23 mouse cellular contexts compared by ENCODE assay signal in the genomic region with DNA sequence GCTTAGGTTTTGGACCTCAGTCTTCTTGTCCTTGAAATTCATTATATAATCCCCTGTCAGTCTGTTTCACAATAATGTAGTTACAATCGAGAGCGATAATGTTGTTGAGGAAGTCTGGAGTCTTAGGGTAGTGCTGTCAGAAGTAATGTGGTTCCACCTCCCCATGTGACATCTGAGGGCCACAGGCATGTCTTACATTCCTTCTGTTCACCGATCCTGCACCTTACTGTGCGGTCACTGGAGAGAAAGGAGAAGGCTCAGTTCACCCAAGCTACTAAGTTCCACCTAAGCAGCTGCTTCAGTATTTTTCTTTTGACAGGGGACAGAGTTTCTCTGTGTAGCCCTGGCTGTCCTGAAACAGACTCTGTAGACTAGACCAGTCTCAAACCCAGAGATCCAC. TPM values are rescaled to one million over a fixed set of nuclear protein-coding genes. Genes with fewer than 3 reads are reported as not detected.
DNase-seq lines count a peak whose midpoint lies in the region; ATAC-seq and TF ChIP-seq lines count a peak whose summit lies in the region.
"Had no signal": no experiment of that assay in that cellular context is flagged by ENCODE, and none has a peak within 500 bp of the region (broad histone marks: within the 10 kb centered on the region; RNA-seq: fewer than 3 reads in every experiment).

No protein-coding gene starts in this region.

- no peaks in the 10 kb centered on the region for H3K36me3 ChIP-seq in kidney, postnatal 0 days (ENCODE audit: insufficient read depth, low read length)
- H3K36me3 ChIP-seq in forebrain, embryonic 10.5 days (replicated peaks): no peaks in the 10 kb centered on the region
- H3K36me3 ChIP-seq in heart, adult 2 months (ENCODE audit: control insufficient read depth, insufficient read depth, low read length): no peaks in the 10 kb centered on the region
- H3K36me3 ChIP-seq: embryonic facial prominence, embryonic 15.5 days; forebrain, embryonic 15.5 days; heart, embryonic 12.5 days; hindbrain, embryonic 15.5 days had no signal

- TF ChIP-seq POLR2A in heart, adult 2 months (IDR thresholded peaks at IDR 0.05; ENCODE audit: insufficient read depth, low read depth, low read length): no peak

- no peak for TF ChIP-seq CTCF in kidney, postnatal 0 days (IDR thresholded peaks at IDR 0.05; ENCODE audit: low read depth)
- no peak for TF ChIP-seq CTCF in heart, adult 2 months (IDR thresholded peaks at IDR 0.05)

- no peak overlapping the region for H3K4me2 ChIP-seq in kidney, postnatal 0 days (ENCODE audit: low read length)
- H3K4me2 ChIP-seq: embryonic facial prominence, embryonic 15.5 days; forebrain, embryonic 15.5 days; heart, embryonic 12.5 days; hindbrain, embryonic 15.5 days had no signal

- no peak overlapping the region for H3K4me3 ChIP-seq in kidney, postnatal 0 days (replicated peaks; ENCODE audit: low read depth, low read length)
- no peak overlapping the region for H3K4me3 ChIP-seq in forebrain, embryonic 10.5 days
- H3K4me3 ChIP-seq in heart, adult 2 months: no peak overlapping the region
- H3K4me3 ChIP-seq: embryonic facial prominence, embryonic 15.5 days; erythroblast, embryonic 14.5 days; forebrain, embryonic 15.5 days; heart, embryonic 12.5 days; hindbrain, embryonic 15.5 days had no signal

- no peaks in the 10 kb centered on the region for H3K27me3 ChIP-seq in kidney, postnatal 0 days (ENCODE audit: insufficient read depth, low read length)
- no peaks in the 10 kb centered on the region for H3K27me3 ChIP-seq in forebrain, embryonic 10.5 days (ENCODE audit: poor library complexity, severe bottlenecking)
- no peaks in the 10 kb centered on the region for H3K27me3 ChIP-seq in heart, adult 2 months (ENCODE audit: control insufficient read depth, insufficient read depth, low read length)
- H3K27me3 ChIP-seq: CH12.LX; embryonic facial prominence, embryonic 15.5 days; forebrain, embryonic 15.5 days; heart, embryonic 12.5 days; hindbrain, embryonic 15.5 days had no signal

- no peaks in the 10 kb centered on the region for H3K9me3 ChIP-seq in kidney, postnatal 0 days (replicated peaks; ENCODE audit: low read length)
- H3K9me3 ChIP-seq in forebrain, embryonic 10.5 days: no peaks in the 10 kb centered on the region
- H3K9me3 ChIP-seq: embryonic facial prominence, embryonic 15.5 days; forebrain, embryonic 15.5 days; heart, embryonic 12.5 days; hindbrain, embryonic 15.5 days had no signal

- WGBS in kidney, postnatal 0 days: 58% methylated on average over 4 of the region's 4 CpGs
- 94% methylated on average over 4 of the region's 4 CpGs for WGBS in forebrain, embryonic 10.5 days
- 78% methylated on average over 4 of the region's 4 CpGs for WGBS in heart, adult 2 months

- no peaks in the 10 kb centered on the region for H3K79me2 ChIP-seq in heart, adult 2 months (replicated peaks; ENCODE audit: control insufficient read depth, insufficient read depth, low read length)

- ATAC-seq in kidney, postnatal 0 days (replicated peaks; ENCODE audit: low FRiP score, low read depth): peak; percentile 87; the same call in 1 of the 2 replicates
- ATAC-seq: forebrain, embryonic 15.5 days had no signal

- no peak overlapping the region for H3K27ac ChIP-seq in kidney, postnatal 0 days
- H3K27ac ChIP-seq in forebrain, embryonic 10.5 days: no peak overlapping the region
- H3K27ac ChIP-seq in heart, adult 2 months: no peak overlapping the region
- H3K27ac ChIP-seq: embryonic facial prominence, embryonic 15.5 days; forebrain, embryonic 15.5 days; hindbrain, embryonic 15.5 days had no signal

- TF ChIP-seq EP300 in heart, adult 2 months (IDR thresholded peaks at IDR 0.05; ENCODE audit: insufficient read depth, low read depth, low read length): no peak

- intact Hi-C loops in heart, adult 2 months (cut with DNase I): no loop called here

- H3K9ac ChIP-seq in kidney, postnatal 0 days (ENCODE audit: low read depth, low read length): no peak overlapping the region
- H3K9ac ChIP-seq in heart, adult 2 months (ENCODE audit: low read depth, low read length): no peak overlapping the region
- H3K9ac ChIP-seq: embryonic facial prominence, embryonic 15.5 days; forebrain, embryonic 15.5 days; heart, embryonic 12.5 days; hindbrain, embryonic 15.5 days had no signal

- no peaks in the 10 kb centered on the region for H3K4me1 ChIP-seq in kidney, postnatal 0 days (replicated peaks; ENCODE audit: insufficient read depth, low read length)
- no peaks in the 10 kb centered on the region for H3K4me1 ChIP-seq in forebrain, embryonic 10.5 days
- no peaks in the 10 kb centered on the region for H3K4me1 ChIP-seq in heart, adult 2 months (ENCODE audit: control insufficient read depth, insufficient read depth, low read length)
- H3K4me1 ChIP-seq: embryonic facial prominence, embryonic 15.5 days; heart, embryonic 12.5 days; hindbrain, embryonic 15.5 days had no signal

- peak; percentile 4 for DNase-seq in kidney, adult 18-20 months
- peak; percentile 27 for DNase-seq in kidney, adult 9 months
- DNase-seq in kidney, postnatal 0 days (ENCODE audit: low spot score): peak; percentile 34
- DNase-seq in kidney, postnatal 4 days: peak; percentile 2 to 26
- DNase-seq in layer of hippocampus, adult 9-11 months: no peak
- no peak for DNase-seq in forebrain, embryonic 10.5 days (ENCODE audit: extremely low spot score, low spot score)
- DNase-seq in heart, adult 2 months: no peak
- DNase-seq: adrenal gland, adult 8-10 months; adrenal gland, postnatal 36 days; cerebellum, adult 11 months; cerebellum, adult 8-10 months; cerebellum, postnatal 14 days; embryo, embryonic 11 days; heart, postnatal 36 days had no signal

RNA-seq across cellular contexts. Expression of a gene that starts 13.9 kb away (rescaled TPM):
- 4.5 and 4.9 TPM in 2 replicates for polyA plus RNA-seq in kidney, postnatal 0 days (2015; fragmentation: Nextera tagmentation; extraction: Ambion mirVana)
- polyA plus RNA-seq in forebrain, embryonic 10.5 days (2016; fragmentation: Nextera tagmentation; extraction: Ambion mirVana): 6.2 and 6.5 TPM in 2 replicates
- not detected for total RNA-seq in heart, adult 2 months (2021)
- polyA plus RNA-seq in heart, adult 2 months (2012; rRNA removed): 0.12 and 0.16 TPM in 2 replicates
- total RNA-seq: CH12.LX; common myeloid progenitor, adult 5-6 weeks; gastrocnemius, adult 8-10 months; heart, adult 8-10 months; heart, postnatal 36 days had no signal
- polyA plus RNA-seq: erythroblast, embryonic 14.5 days had no signal

Comparison
In these comparisons a context has a peak if more than half of its experiments do, and no peak if none do; other contexts are left out.
1. DNase-seq: peak in kidney, adult 18-20 months (single experiment), kidney, adult 9 months (single experiment), kidney, postnatal 0 days (single experiment) and kidney, postnatal 4 days (2 of 2); none in layer of hippocampus, adult 9-11 months (single experiment), forebrain, embryonic 10.5 days (single experiment) and heart, adult 2 months (0 of 2).